Mouse (Mus musculus): ENCODE measurements at regions not wholly inside any gene's neighbourhood (a gene's known extent, or its start where the extent isn't known, plus 50 kb on each side); places are given as distances from the start of the nearest gene placed in this dataset.

GRCm38 (mm10) chr15:86645244-86645643 is 431.0 kb downstream of the Tbc1d22a start:
- no peaks in the 10 kb centered on the region for H3K27me3 ChIP-seq
- no peak overlapping the region for H3K4me2 ChIP-seq (replicated peaks)
- H3K9me3 ChIP-seq: no peaks in the 10 kb centered on the region
- no peak overlapping the region for H3K27ac ChIP-seq (replicated peaks)
- H3K4me1 ChIP-seq: no peaks in the 10 kb centered on the region
- no peak overlapping the region for H3K4me3 ChIP-seq
- 83% methylated on average over 9 of the region's 9 CpGs for WGBS
- H3K36me3 ChIP-seq: no peaks in the 10 kb centered on the region
- ATAC-seq (ENCODE audit: low FRiP score, low read depth): no peak
- no peak overlapping the region for H3K9ac ChIP-seq (replicated peaks)

GRCm38 (mm10) chr15:86648131-86648530 is 433.9 kb downstream of the Tbc1d22a start:
- WGBS: 90% methylated on average over 3 of the region's 3 CpGs

DNA sequence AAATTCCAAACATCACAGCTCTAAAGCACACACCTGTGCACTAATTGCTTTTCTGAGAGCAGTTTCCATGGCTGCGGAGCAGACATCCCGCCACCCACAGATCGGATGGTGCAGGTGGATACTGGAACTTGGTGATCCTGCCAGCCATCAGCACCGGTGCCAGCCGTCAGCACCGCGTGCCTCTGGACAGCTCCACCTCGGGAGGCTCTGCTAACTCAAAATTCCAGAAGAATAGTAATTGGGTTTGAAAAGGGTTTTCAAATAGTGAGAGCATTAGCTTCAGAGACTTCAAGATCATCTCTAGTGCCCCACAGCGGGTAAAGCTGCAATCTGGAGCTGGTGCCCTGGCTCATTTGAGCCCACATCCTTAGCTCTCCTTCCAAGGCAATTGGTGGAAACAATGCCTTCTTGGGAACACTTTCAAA is 458.8 kb downstream of the Tbc1d22a start:
- H3K4me1 ChIP-seq: peaks cover 4% of the 10 kb centered on the region; the same call in 1 of the 2 replicates
- no peak overlapping the region for H3K27ac ChIP-seq (replicated peaks)
- ATAC-seq (ENCODE audit: low FRiP score, low read depth): no peak
- WGBS: 34% methylated on average over 9 of the region's 9 CpGs
- no peaks in the 10 kb centered on the region for H3K27me3 ChIP-seq
- no peaks in the 10 kb centered on the region for H3K9me3 ChIP-seq
- no peak overlapping the region for H3K9ac ChIP-seq (replicated peaks)
- H3K36me3 ChIP-seq: no peaks in the 10 kb centered on the region
- H3K4me2 ChIP-seq (replicated peaks): no peak overlapping the region
- H3K4me3 ChIP-seq: no peak overlapping the region

More at GRCm38 (mm10) chr15:86648131-86648530, 433.9 kb downstream of the Tbc1d22a start:
- H3K4me2 ChIP-seq (replicated peaks): no peak overlapping the region
- H3K4me3 ChIP-seq: no peak overlapping the region
- no peak for ATAC-seq (ENCODE audit: low FRiP score, low read depth)
- H3K4me1 ChIP-seq: no peaks in the 10 kb centered on the region
- no peaks in the 10 kb centered on the region for H3K36me3 ChIP-seq
- H3K27ac ChIP-seq (replicated peaks): no peak overlapping the region
- H3K9me3 ChIP-seq: no peaks in the 10 kb centered on the region
- no peak overlapping the region for H3K9ac ChIP-seq (replicated peaks)
- H3K27me3 ChIP-seq: no peaks in the 10 kb centered on the region

DNA sequence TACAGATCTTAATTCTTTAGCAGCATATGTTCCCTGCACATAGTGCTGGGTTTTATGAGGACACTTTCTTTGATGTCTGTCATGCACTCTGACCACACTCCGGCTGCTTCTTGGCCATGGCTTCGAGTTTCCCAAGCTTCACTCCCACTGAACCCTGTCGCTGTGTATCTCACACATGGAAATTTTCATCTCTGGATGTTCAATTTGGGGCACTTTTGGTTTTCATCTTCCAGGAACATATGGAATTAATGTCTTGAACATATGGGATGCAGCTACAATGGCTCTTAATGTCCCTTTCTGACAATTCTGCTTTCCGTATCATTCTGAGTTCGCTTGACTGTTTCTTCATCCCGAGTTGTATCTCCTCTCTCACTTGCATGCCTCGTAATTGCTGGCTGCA is 462.8 kb downstream of the Tbc1d22a start:
- no peaks in the 10 kb centered on the region for H3K9me3 ChIP-seq
- H3K27ac ChIP-seq (replicated peaks): no peak overlapping the region
- WGBS: 87% methylated on average over 7 of the region's 7 CpGs
- H3K36me3 ChIP-seq: no peaks in the 10 kb centered on the region
- no peak overlapping the region for H3K4me2 ChIP-seq (replicated peaks)
- no peak for ATAC-seq (ENCODE audit: low FRiP score, low read depth)
- no peak overlapping the region for H3K9ac ChIP-seq (replicated peaks)
- no peaks in the 10 kb centered on the region for H3K27me3 ChIP-seq
- peaks cover 4% of the 10 kb centered on the region; the same call in 1 of the 2 replicates for H3K4me1 ChIP-seq
- H3K4me3 ChIP-seq: no peak overlapping the region

DNA sequence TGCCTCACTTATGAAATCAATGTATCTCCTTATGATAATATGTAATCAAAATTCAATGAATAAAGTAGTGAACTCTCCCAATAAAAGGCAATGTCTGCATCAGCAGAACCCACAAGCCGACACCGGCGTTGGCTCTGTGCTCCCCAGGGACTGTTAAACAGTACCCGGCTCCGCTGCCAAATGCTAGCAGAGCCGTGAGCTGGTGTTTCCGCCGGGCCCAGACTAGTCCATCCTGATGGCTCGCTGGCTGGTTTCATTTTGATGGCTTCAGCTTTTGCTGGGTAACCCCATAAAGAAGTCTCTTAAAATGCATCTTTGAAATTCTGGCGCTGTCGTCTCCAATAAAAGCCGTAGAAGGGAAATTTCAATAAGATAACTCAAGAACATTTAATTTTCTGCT is 468.8 kb downstream of the Tbc1d22a start:
- Histone ChIP-seq H3K36me3 (no peaks in the 10 kb centered on the region), H3K9ac (replicated peaks) (no peak overlapping the region), H3K27me3 (no peaks in the 10 kb centered on the region), H3K4me1 (no peaks in the 10 kb centered on the region), H3K4me3 (no peak overlapping the region), H3K27ac (replicated peaks) (no peak overlapping the region), H3K4me2 (replicated peaks) (no peak overlapping the region), H3K9me3 (no peaks in the 10 kb centered on the region)
- no peak for ATAC-seq (ENCODE audit: low FRiP score, low read depth)
- 87% methylated on average over 12 of the region's 12 CpGs for WGBS

DNA sequence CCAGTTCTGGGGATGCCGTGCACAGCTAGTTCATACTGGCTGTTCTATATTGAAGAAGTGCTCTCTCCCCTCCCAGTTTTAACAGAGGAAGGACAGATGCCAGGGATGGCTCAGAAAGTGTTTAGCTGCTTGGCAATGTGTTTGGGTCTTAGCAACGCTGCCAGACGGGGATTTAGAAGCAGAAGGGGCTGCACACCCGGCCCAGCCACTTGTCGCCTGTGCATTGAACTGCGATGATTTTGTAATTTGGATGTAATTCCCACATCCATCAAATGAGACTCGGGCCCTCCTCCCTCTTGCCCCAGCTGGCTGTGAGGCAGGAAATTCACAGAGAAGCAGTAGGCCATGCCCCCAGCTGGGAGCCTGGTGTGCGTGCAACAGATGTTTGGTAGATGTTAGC is 475.4 kb downstream of the Tbc1d22a start:
- Histone ChIP-seq H3K36me3 (no peaks in the 10 kb centered on the region), H3K27ac (replicated peaks) (no peak overlapping the region), H3K9me3 (no peaks in the 10 kb centered on the region), H3K9ac (replicated peaks) (no peak overlapping the region), H3K27me3 (no peaks in the 10 kb centered on the region), H3K4me1 (peaks cover 4% of the 10 kb centered on the region; the same call in 1 of the 2 replicates), H3K4me2 (replicated peaks) (no peak overlapping the region), H3K4me3 (no peak overlapping the region)
- ATAC-seq (ENCODE audit: low FRiP score, low read depth): no peak
- WGBS: 72% methylated on average over 8 of the region's 8 CpGs

- Histone ChIP-seq H3K9me3 (no peaks in the 10 kb centered on the region), H3K4me2 (replicated peaks) (no peak overlapping the region), H3K9ac (replicated peaks) (no peak overlapping the region), H3K4me3 (no peak overlapping the region), H3K36me3 (no peaks in the 10 kb centered on the region), H3K27me3 (no peaks in the 10 kb centered on the region), H3K27ac (replicated peaks) (no peak overlapping the region), H3K4me1 (no peaks in the 10 kb centered on the region)
- WGBS: 76% methylated on average over 4 of the region's 4 CpGs
- no peak for ATAC-seq (ENCODE audit: low FRiP score, low read depth)
Measured at GRCm38 (mm10) chr15:86696806-86697205, 482.5 kb downstream of the Tbc1d22a start.

GRCm38 (mm10) chr15:86710429-86710828 is 496.2 kb downstream of the Tbc1d22a start:
- Histone ChIP-seq H3K9ac (replicated peaks) (no peak overlapping the region), H3K9me3 (no peaks in the 10 kb centered on the region), H3K36me3 (no peaks in the 10 kb centered on the region), H3K4me1 (no peaks in the 10 kb centered on the region), H3K4me3 (no peak overlapping the region), H3K4me2 (replicated peaks) (no peak overlapping the region), H3K27me3 (no peaks in the 10 kb centered on the region), H3K27ac (replicated peaks) (no peak overlapping the region)
- no peak for ATAC-seq (ENCODE audit: low FRiP score, low read depth)
- 84% methylated on average over 2 of the region's 2 CpGs for WGBS

DNA sequence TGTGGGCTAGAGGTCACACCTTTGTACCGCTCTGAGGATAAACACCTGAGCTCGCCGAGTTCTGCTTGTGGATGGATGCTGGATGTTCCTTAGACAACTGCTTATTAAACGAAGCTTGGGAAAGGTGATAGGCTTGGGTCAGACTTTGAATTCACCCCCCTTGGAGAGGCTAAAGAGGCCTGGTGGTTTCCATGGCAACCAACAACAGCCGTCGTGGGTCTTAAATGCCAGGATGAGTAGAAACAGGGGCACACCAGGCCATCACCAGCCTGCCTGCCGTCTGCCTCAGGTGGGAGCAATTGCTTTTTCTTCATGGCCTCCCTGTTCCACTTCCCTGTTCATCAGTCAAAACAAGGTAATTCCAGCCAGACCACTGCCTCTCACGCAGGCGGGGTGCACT is 504.1 kb downstream of the Tbc1d22a start:
- Histone ChIP-seq H3K27me3 (no peaks in the 10 kb centered on the region), H3K4me2 (replicated peaks) (no peak overlapping the region), H3K9ac (replicated peaks) (no peak overlapping the region), H3K4me3 (no peak overlapping the region), H3K9me3 (no peaks in the 10 kb centered on the region), H3K36me3 (no peaks in the 10 kb centered on the region), H3K27ac (replicated peaks) (no peak overlapping the region), H3K4me1 (no peaks in the 10 kb centered on the region; the same call in 1 of the 2 replicates)
- no peak for ATAC-seq (ENCODE audit: low FRiP score, low read depth)
- WGBS: 45% methylated on average over 9 of the region's 9 CpGs

DNA sequence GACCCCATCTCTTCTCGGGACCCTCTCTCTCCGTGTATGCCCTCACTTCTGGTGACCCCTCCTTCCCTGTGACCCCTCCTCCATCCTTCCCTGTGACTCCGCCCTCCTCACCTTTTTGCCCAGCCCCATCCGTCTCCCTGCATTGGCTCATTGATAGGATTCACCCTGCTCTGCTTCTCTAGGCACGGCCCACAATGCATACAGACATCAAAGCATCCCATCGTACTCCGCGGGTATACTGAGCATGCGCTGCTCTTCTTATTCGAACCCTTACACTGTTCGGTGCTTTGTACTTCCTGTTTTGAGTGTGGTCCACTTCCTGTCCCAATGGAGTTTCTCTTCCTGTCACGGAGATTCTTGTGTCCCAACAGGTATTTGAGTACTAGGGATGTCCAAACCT is 504.8 kb downstream of the Tbc1d22a start:
- no peak for ATAC-seq (ENCODE audit: low FRiP score, low read depth)
- 82% methylated on average over 12 of the region's 12 CpGs for WGBS

DNA sequence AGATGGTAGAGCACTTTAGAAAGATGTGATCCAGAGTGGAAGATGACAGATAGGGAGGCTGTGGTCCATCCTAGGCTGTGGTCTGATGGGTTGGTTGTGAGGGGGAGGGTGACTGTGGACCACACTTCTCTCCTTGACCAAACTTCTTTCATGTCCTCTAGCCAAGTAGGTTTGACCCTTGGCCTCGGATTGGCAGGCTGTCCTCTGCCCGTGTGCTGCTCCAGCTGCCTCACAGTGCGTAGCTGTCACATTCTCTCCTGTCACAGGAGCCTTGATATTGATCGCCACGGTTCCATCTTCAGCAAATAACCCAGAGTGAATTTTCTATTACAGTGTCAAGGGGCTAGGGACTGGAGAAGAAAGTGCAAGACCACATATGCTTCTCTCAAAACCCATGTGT is 506.9 kb downstream of the Tbc1d22a start:
- ATAC-seq (ENCODE audit: low FRiP score, low read depth): no peak
- Histone ChIP-seq H3K9me3 (no peaks in the 10 kb centered on the region), H3K36me3 (no peaks in the 10 kb centered on the region), H3K4me2 (replicated peaks) (no peak overlapping the region), H3K4me3 (no peak overlapping the region), H3K27me3 (no peaks in the 10 kb centered on the region), H3K27ac (replicated peaks) (no peak overlapping the region), H3K9ac (replicated peaks) (no peak overlapping the region), H3K4me1 (no peaks in the 10 kb centered on the region; the same call in 1 of the 2 replicates)
- WGBS: 73% methylated on average over 5 of the region's 5 CpGs

More for the DNA sequence above, 504.8 kb downstream of the Tbc1d22a start:
- no peaks in the 10 kb centered on the region; the same call in 1 of the 2 replicates for H3K4me1 ChIP-seq
- no peak overlapping the region for H3K4me2 ChIP-seq (replicated peaks)
- H3K27me3 ChIP-seq: no peaks in the 10 kb centered on the region
- no peak overlapping the region for H3K4me3 ChIP-seq
- no peaks in the 10 kb centered on the region for H3K36me3 ChIP-seq
- H3K27ac ChIP-seq (replicated peaks): no peak overlapping the region
- no peaks in the 10 kb centered on the region for H3K9me3 ChIP-seq
- no peak overlapping the region for H3K9ac ChIP-seq (replicated peaks)

DNA sequence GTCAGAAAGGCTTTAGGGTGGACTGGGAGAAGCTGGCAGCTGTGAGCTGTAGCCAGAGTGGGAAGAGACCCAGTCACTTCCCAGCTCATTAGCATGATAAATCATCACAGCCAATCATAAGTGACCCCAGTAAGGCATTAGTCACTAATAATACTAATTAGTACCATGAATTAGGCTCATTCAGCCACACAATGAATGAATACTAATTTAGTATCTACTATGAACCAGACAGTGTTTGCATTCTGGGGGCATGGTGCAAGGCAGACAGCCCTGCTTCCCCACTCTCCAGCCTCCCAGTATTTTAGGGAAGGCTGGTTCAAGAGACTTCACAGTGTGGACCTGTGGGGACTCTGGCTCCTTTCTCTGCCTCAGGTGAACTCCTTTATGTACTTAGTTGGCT is 523.7 kb downstream of the Tbc1d22a start:
- no peak overlapping the region for H3K4me2 ChIP-seq (replicated peaks)
- no peak overlapping the region for H3K9ac ChIP-seq (replicated peaks)
- H3K9me3 ChIP-seq: no peaks in the 10 kb centered on the region
- no peaks in the 10 kb centered on the region for H3K27me3 ChIP-seq
- no peaks in the 10 kb centered on the region for H3K36me3 ChIP-seq
- H3K4me3 ChIP-seq: no peak overlapping the region
- no peak overlapping the region for H3K27ac ChIP-seq (replicated peaks)
- no peaks in the 10 kb centered on the region for H3K4me1 ChIP-seq
- no peak for ATAC-seq (ENCODE audit: low FRiP score, low read depth)

DNA sequence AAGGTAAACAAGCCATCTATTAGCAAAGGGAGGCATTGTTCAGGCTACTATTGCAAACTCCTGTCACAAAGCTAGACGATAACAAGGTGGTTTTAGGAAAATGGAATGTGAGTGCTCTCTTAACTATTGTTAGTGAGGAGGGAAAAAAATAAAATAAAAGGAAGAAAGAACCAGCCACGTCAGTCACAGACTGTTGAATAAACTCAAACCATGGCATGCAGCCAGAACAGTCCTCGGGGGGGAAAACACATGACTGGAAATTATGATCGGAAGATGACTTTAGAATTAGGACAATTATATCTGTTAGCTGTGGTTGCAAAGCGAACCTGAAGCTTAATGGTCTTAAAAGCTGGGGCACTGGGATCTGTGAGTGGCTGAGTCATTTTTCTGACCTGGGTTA is 524.1 kb downstream of the Tbc1d22a start:
- Histone ChIP-seq H3K9me3 (no peaks in the 10 kb centered on the region), H3K4me2 (replicated peaks) (no peak overlapping the region), H3K4me1 (no peaks in the 10 kb centered on the region), H3K9ac (replicated peaks) (no peak overlapping the region), H3K27ac (replicated peaks) (no peak overlapping the region), H3K27me3 (no peaks in the 10 kb centered on the region), H3K4me3 (no peak overlapping the region), H3K36me3 (no peaks in the 10 kb centered on the region)
- WGBS: 74% methylated on average over 5 of the region's 5 CpGs
- ATAC-seq (ENCODE audit: low FRiP score, low read depth): no peak

Data from midbrain, embryonic 12.5 days (tissue).